Mouse (Mus musculus): ENCODE results near the gene Zmynd10. TPM values are rescaled to one million over a fixed set of nuclear protein-coding genes. Genes with fewer than 3 reads are reported as not detected.

Zmynd10 gene
- 0.29 and 1.1 TPM in 2 replicates for polyA plus RNA-seq (2012; ENCODE audit: low replicate concordance)

DNA sequence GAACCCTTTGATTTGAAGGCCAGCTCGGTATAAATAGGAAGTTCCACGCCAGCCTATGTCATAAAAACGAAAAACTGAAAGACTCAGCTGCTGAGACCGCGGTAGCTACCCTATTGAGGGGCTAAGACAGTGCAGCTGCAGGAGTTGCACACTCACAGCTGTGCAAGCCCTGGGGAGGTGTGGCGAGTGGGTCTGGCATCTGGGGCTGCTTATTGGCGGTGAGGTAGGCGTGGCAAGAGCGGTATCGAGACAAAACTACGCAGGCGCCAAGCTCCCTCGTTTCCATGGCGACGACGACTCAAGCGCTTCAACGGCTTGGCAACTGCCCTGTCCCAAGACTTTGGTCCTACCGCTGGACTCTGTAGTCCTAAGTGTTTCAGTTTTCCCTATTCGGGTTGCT is at the start of gene Zmynd10:
Zmynd10 (plus strand) TSS at position 273 of the 400 bp plus-strand sequence.

DNA sequence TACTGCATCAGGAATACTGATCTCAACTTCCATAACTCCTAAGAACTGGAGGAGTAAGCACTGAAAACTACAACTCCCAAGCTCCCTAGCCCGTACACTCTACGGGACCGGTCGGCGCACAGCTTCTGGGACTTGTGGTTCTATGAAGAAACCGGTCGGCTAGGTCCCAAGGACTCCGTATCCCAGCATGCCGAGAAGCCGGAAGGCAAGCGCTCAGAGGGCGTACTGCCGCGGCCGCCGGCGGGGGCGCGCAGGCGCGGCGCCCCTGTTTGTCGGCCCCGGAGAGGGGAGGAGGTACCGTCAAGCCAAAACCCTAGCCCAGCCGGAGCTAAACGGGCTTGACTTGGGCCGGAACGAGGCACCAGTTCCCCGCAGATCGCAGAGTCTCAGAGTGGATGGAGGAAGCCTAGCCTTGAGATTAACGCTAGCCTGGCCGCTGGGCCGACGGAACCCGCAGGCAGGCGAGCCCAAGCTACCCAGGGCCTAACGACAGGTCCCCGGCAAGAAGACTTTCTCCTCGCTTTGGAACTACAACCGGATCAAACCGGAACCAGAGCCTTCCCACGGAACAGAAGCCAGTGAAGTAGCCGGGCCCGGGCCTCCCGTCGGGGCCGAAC is 13.2 kb upstream of the Zmynd10 start, which contains the start of gene Tmem115:
Tmem115 (plus strand) TSS at position 155 of the 617 bp plus-strand sequence.

DNA sequence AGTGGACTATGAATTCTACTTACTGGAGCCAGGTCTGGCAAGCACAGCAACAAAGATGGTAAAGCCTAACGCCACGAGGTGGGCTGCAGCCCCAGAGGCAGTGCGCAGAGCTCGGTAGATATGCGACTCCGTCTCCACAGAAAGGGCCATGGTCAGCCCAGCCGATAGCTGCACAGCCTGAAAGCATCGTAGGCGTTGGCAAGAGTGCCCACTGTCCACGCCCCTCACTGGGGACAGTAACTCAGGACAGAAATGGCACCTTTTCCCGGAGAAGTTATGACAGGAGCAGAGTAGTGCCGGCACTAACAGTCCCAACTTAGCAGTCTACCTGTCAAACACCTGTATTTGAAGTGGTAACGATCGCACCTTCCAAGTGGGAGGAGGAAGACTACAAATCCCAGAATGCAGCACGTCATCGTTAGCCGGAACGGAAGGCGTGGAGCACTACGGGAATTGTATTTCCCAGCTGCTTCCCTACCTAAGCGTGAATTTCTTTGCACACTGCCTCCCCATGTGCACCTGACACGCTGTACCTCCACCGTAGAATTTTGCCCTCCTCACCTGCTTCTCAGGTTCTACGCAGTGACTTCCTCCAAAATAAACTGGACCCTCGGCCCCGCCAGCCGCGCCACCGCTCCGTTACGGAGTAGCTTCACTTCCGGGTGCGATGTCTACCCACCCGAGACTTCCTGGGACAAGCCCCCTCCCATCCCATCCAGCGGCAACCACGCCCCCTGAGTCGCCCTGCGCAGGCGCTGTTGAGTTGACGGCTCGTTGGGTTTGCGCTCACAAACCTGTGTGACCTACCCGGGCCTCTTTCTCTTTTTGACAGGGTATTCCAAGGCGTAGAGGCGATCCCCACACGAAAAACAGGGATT is 5.4 kb upstream of the Zmynd10 start, which contains the start of the genes Cyb561d2 and Nprl2:
Cyb561d2 (minus strand) TSS at position 720 of the 878 bp plus-strand sequence.
Nprl2 (plus strand) TSS at position 753 of the 878 bp plus-strand sequence.

DNA sequence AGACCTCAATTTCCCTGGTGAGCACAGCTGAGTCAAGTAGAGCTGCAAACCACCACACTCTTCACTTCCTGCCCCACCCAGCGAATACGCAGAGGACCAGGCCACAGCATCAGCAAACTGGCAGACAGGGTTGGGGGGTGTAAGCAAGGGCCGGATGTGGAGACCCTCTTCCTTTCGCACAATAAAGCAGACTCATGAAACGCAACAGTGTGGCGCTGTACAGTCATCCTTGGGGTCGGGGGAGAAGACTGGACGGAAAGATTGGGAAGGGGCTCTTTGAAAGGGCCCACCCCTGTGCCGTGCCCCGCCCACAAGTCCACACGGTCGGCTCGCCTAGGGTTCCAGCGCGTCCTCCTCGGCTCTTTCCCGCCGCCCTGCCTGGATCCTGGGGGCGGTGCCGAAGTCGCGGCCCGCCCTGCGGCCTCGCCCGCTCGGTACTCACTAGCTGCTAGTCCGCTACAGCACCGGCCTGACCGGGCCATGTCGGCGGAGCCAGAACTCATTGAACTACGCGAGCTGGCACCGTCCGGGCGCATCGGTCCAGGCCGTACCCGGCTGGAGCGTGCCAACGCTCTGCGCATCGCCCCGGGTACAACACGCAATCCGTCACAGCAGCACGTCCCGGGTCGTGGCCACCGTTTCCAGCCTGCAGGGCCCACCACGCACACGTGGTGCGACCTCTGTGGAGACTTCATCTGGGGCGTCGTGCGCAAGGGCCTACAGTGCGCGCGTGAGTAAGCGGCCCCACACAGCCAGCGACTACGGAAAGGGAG is 4.2 kb downstream of the Zmynd10 start, which contains the start of gene Rassf1:
Rassf1 (plus strand) TSS at position 439 of the 773 bp plus-strand sequence.

DNA sequence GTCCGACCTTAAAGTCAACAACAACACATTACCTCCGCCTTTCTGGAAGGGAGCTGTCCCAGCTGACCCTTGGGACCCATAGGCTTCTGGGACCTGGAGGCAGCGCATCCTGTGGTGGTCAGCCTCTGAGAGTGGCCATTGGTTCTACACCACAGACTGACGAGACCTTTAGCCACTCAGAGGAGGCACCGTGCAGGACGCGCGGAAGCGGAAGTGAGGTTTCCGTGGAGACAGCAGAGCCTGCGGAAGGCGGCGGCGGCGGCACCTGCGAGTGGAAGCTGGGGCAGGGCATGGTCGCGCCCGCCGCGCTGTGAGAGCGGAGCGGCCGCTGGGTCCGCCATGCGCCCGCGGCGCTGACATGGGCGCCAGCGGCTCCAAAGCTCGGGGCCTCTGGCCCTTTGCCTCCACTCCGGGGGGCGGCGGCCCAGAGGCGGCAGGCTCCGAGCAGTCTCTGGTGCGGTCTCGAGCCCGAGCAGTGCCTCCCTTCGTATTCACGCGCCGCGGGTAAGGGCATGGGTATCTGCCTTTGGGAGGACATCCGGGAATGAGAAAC is 16.0 kb downstream of the Zmynd10 start, which contains the start of gene Tusc2:
Tusc2 (plus strand) TSS at position 227 of the 553 bp plus-strand sequence.

DNA sequence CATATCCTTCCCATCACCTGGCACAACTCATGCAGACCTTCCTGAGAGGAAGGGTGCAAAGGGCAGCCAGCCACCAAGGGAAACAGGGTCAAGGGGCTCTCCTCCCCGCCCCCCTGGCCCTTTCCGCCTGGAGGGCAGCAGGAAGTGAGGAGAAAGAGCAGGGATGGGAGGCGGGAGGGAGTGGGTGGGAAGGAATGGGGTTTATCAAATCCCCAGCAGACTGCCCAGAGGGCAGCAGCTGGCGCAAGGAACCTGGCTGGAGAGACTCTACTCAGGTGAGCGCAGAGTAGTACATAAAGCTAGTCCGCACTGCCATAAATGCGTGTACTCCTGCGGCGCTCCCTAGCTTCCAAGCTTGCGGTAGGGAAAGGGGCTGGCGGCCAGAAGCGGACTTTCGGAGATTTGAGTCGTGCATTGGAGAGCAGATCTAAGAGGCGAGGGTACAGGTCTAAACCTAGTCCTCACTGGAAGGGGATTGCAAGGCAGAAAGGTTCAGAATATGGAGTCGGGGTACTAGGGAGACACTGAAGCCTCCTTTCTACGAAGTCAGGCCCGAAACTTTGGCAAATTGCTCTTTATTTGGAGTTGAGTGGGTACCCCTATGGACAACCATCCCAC is 20.7 kb downstream of the Zmynd10 start, which contains the start of gene Hyal2:
Hyal2 (plus strand) TSS at position 244 of the 618 bp plus-strand sequence.

DNA sequence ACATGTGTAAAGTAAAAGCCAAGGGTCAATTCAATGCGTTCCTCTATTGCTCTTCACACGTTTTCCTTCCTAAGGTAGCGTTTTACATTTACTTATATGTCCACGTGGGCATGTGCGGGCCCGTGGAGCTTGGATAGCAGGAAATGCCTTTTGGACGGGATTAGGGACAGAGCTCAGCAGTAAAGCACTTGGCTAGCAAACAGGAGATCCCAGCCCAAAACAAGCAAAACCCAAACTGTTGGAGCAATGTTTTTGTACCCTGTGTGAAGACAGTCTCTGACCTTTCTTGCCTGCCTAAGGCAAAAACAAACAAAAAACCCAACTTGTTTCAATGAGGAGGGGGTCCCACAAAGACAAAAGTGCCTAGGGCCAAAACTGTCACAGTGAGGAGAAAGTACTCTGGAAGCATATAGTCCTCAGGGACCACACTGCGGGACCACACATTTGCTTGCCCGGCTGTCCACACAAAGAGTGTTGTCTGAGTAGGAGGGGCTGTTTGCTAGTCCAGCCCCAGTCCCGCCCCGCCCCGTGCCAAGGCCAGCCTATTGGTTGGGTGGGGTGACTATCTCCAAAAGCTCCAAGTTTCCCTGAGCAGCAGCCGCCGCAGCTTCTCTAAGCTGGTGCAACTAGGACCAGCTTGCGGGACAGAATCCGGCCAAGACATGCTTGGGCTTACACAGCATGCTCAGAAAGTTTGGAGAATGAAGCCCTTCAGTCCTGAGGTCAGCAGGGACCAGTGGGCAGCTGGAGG is 29.4 kb downstream of the Zmynd10 start, which contains the start of gene Hyal1:
Hyal1 (plus strand) TSS at position 571 of the 751 bp plus-strand sequence.

DNA sequence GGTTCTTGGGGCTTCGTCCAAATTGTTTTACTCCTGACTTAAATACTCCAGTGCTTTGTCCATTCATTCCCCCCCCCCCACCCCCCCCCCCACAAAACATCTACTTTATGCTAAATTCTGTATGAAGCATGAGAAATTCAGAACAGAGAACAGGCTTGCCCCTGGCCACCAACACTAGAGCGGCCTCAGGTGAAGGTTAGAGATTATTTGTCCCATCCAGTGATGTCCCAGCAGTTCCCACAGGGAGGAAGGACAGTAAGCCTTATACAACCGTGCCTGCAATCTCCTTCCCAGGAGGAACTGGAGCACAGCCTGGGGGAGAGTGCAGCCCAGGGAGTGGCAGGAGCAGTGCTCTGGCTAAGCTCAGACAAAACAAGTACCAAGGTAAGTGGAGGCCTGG is 31.5 kb downstream of the Zmynd10 start, which contains the start of gene Naa80:
Naa80 (plus strand) TSS at position 301 of the 400 bp plus-strand sequence.

DNA sequence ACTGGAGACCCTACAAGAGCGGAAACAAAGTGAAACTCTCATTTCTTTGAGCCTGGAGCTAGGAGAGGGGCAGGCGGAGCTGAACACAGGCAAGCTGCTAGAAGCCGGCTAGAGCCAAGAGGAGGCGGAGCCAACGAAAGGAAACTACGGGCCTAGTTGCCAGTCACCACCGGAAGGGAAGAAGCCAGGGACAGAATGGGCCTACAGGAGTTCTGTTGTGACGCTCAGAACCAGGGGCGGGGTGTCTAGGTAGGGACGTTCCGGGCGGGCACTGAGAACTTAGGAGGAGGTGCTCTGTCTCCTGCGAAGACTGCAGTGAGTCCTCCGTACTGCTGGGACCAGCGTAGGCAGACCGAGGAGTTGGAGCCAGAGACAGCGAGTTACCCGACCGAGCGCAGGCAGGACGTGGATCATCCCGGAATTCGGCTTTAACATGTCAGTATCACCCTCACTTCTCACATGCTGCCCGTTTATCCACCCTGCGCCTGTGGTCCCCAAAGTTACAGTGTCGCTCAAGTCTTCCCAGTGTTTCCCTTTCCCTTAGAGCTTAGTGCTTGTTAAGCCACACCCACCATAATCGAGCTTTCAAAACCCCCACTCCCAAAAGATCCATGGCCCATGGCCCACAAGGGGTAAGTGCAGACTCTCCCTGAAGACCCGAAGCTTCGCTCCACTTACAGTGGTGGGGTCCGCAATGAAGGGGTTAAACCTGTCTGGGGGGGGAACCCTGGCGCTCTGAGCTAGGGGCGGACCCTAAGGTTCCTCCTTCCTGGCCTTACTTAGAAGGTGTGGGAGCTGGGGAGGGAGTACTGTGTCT is 33.6 kb downstream of the Zmynd10 start, which contains the start of gene Hyal3:
Hyal3 (plus strand) TSS at position 318 of the 817 bp plus-strand sequence.

DNA sequence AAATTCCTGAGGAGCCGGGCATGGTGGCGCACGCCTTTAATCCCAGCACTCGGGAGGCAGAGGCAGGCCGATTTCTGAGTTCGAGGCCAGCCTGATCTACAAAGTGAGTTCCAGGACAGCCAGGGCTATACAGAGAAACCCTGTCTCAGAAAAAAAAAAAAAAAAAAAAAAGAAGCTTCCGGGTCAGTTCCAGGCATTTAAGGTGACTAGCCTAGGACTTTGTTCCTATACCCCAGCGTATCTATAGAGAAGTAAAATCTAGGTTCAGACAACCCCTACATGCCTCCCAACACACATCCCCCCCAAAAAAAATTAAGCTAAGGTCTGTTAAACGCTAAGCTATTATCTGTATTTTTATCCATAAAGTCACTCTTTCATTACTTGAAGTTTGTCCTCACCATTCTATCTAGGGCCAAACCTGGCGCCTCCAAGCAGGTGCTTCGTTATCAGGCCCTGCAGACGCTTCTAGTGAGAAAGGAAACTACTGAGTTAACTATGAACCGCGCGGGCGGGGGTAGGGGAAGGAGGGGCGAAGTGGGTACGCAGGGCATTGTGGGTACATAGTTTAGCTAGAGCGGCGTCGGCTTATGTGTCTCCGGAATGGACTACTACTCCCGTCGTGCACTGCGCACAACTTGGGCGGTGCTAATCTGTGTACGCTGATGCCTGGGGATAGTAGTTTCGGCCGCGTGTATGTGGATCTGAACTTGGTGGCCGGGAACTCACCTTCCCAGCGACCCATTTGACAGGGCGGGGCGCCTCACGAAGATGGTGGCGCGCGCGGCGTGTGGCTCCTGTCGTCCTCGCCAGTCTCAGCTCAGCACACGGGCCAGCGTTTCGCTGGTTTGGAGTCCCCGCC is 40.1 kb downstream of the Zmynd10 start, which contains the start of gene Ifrd2:
Ifrd2 (plus strand) TSS at position 669 of the 859 bp plus-strand sequence.

Other genes starting within 250 kb of the Zmynd10 start
- gene Hemk1, start 208.9 kb upstream of the Zmynd10 start, polyA plus RNA-seq (2012; ENCODE audit: low replicate concordance), result 2.8 and 8.0 TPM in 2 replicates
- 0.22 and 0.29 TPM in 2 replicates for gene 6430571L13Rik, start 206.7 kb upstream of the Zmynd10 start, polyA plus RNA-seq (2012; ENCODE audit: low replicate concordance)
- gene Cacna2d2, start 147.7 kb upstream of the Zmynd10 start, polyA plus RNA-seq (2012; ENCODE audit: low replicate concordance), result 5.4 and 12.0 TPM in 2 replicates
- 32.1 and 48.8 TPM in 2 replicates for gene Tmem115, start 13.4 kb upstream of the Zmynd10 start, polyA plus RNA-seq (2012; ENCODE audit: low replicate concordance)
- 15.4 and 18.6 TPM in 2 replicates for gene Cyb561d2, start 5.1 kb upstream of the Zmynd10 start, polyA plus RNA-seq (2012; ENCODE audit: low replicate concordance)
- 2.6 and 3.1 TPM in 2 replicates for gene Nprl2, start 5.1 kb upstream of the Zmynd10 start, polyA plus RNA-seq (2012; ENCODE audit: low replicate concordance)
- gene Rassf1, start 4.3 kb downstream of the Zmynd10 start, polyA plus RNA-seq (2012; ENCODE audit: low replicate concordance), result 19.8 and 49.2 TPM in 2 replicates
- gene Tusc2, start 16.0 kb downstream of the Zmynd10 start, polyA plus RNA-seq (2012; ENCODE audit: low replicate concordance), result 18.0 and 56.6 TPM in 2 replicates
- 9.6 and 21.4 TPM in 2 replicates for gene Hyal2, start 20.6 kb downstream of the Zmynd10 start, polyA plus RNA-seq (2012; ENCODE audit: low replicate concordance)
- gene Hyal1, start 29.6 kb downstream of the Zmynd10 start, polyA plus RNA-seq (2012; ENCODE audit: low replicate concordance), result 1.3 and 3.5 TPM in 2 replicates
- gene Naa80, start 31.6 kb downstream of the Zmynd10 start, polyA plus RNA-seq (2012; ENCODE audit: low replicate concordance), result 30.6 and 47.1 TPM in 2 replicates
- 0.51 TPM in 1 of 2 replicates, not detected in the other for gene Hyal3, start 33.5 kb downstream of the Zmynd10 start, polyA plus RNA-seq (2012; ENCODE audit: low replicate concordance)
- gene Ifrd2, start 40.3 kb downstream of the Zmynd10 start, polyA plus RNA-seq (2012; ENCODE audit: low replicate concordance), result 36.6 and 54.9 TPM in 2 replicates
- gene Sema3b, start 61.9 kb downstream of the Zmynd10 start, polyA plus RNA-seq (2012; ENCODE audit: low replicate concordance), result 0.28 and 0.46 TPM in 2 replicates
- 1,369 and 2,388 TPM in 2 replicates for gene Gnai2, start 88.1 kb downstream of the Zmynd10 start, polyA plus RNA-seq (2012; ENCODE audit: low replicate concordance)
- gene Slc38a3, start 122.2 kb downstream of the Zmynd10 start, polyA plus RNA-seq (2012; ENCODE audit: low replicate concordance), result not detected in 2 replicates
- not detected in 2 replicates for gene Gnat1, start 132.4 kb downstream of the Zmynd10 start, polyA plus RNA-seq (2012; ENCODE audit: low replicate concordance)
- gene Sema3f, start 163.2 kb downstream of the Zmynd10 start, polyA plus RNA-seq (2012; ENCODE audit: low replicate concordance), result 3.2 and 4.7 TPM in 2 replicates
- 53.7 and 57.1 TPM in 2 replicates for gene Rbm5, start 223.7 kb downstream of the Zmynd10 start, polyA plus RNA-seq (2012; ENCODE audit: low replicate concordance)